Mouse (Mus musculus): ENCODE results near the gene Fnbp4.
A peak's percentile ranks its signal among the peaks of the same experiment; 100 is the strongest.

Fnbp4 gene

DNA sequence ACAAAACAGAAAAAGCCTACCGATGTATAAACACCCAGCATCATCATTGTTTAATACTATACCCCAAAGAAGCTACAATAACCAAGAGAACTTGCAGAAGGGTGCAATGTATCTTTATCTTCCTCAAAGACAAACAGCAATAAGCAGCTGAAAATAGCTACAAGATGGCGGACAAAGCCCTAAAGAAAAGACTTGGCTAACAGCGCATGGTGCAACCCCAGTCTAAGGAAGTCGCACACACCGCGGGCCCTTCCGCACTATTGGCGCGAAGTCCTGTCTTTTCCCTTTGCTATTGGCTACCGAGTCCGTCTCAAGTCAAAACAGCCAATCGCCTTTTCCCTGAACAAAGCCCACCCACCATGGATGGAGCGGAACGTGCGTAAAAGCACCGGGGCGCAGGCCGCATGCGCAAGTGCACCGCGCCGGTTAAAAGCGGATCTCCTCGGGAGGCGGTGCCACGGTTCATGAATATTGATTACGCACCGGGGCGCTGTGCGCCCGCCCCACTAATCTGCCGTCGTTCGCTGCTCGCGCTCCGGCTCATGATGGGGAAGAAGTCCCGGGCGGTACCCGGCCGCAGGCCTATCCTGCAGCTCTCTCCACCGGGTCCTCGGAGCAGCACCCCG, at the start of gene Fnbp4:
Gene Fnbp4, plus strand, starts transcription at position 318 of the 626 bp plus-strand sequence.
- DNase-seq: peak; percentile 98

DNA sequence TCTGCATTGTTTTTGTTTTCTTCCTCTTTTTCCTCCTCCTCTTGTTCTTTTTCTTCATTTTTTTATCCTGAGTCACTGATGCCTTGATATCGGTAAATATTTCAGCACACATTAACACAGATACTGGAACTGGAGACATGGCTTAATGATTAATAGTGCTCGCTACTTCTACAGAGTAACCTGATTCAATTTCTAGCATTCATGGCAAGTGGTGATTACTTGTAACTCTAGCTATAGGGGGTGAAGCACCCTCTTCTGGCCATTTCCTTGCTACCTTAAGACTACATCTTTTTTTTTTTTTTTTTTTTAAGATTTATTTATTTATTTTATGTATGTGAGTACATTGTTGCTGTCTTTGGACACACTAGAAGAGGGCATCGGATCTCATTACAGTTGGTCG, 44.2 kb upstream of the Fnbp4 start:
- DNase-seq: no peak

DNA sequence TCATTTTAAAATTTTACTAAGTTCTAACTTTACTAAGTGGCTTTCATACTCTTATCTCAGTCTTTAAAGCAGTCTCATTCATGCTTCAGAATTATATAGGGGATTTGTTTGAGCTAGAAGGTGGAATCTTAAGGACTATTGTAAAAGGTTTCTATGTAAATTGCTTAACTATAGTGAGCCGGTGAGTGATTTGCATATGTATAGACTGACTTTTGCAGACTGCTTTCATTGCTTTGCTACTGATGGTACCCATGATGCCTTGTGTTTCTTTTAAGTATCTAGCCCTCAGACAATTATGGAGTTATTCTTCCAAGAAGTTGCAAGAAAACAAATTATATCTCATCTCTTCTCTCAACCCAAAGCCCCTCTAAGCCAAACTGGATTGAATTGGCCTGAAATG, 36.6 kb upstream of the Fnbp4 start:
- DNase-seq: no peak

DNA sequence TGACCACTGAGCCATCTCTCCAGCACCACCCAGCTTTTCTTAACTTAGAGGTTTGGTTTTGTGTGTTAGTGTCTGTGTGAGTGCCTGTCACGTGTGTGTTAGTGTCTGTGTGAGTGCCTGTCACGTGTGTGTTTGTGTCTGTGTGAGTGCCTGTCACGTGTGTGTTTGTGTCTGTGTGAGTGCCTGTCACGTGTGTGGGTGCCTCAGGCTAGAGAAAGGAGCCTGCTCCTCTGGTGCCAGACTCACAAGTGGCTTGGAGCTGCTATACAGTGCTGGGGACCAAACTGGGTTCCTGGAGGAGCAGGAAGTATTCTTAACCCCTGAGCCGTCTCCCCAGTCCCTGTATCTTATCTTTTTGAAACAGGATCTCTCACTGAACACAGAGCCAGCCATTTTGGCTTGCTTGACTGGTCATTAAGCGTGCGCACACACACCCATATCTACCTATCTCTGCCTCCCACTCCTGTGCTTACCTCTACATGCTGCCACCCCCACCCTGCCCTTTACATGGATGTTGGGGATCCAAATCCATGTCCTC, 29.5 kb upstream of the Fnbp4 start:
- DNase-seq: no peak

DNA sequence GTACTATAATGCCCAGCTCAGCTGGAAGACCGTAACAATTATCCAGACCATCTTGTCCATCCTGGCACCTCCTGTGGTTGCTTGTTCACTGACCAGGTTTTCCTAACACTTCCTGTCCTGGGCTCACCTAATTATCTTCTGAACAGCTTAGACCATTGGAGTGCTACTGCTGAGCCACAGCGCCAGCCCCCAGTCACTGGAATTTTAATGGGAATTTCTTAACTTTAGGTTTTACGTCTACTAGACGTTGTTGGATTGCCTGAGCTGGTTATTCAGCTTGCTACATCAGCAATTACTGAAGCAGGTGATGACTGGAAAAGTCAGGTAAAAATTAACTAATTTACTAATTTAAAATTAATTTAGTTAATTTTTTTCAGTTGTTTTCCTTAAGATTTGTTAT, 27.8 kb upstream of the Fnbp4 start:
- no peak for DNase-seq

DNA sequence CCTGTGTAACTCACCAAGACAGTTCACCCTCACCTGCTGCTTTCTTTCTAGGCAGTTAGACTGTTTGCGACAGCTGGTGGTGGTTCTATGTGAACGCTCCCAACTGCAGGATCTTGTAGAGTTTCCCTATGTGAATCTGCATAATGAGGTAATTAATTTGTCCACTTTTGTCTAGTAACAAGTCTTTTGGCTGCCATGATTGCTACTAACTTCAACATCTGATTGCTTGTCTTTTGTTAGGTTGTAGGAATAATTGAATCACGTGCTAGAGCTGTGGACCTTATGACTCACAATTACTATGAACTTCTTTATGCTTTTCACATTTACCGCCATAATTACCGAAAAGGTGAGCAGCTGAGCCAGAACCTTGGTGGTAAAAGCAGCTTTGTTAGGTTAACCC, 27.2 kb upstream of the Fnbp4 start:
- no peak for DNase-seq

DNA sequence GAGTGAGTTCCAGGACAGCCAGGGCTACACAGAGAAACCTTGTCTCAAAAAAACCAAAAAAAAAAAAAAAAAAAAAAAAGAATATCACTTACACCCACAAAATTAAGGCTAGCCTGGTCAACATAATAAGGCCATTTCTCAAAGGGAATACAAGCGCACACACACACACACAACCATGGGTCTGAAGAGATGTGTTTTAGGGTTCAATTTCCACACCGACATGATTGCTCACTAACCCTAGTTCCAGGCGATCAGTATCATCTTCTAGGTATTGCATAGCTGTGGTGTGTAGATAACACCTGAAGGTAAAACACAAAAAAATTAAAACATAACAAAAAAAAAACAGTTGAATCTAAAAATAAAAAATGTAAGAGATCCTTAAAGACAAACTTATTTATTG, 18.4 kb upstream of the Fnbp4 start:
- no peak for DNase-seq

DNA sequence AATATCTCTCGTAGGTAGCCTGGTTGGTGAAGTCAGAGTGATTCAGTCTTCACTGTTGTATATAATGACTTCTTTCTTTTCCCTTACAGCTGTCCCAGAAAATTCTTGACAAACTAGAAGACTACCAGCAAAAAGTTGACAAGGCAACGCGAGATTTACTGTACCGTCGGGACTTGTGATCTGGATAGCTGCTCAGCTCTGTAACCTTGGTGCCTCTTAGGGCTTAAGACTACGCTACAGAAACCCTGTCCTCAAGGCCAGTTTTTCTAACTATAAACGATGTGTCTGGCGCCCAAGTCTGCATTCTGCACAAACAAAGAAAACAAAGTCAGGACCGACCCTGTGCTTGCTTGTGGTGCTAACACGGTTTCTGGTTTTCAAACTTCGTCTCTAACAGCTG, 9.8 kb upstream of the Fnbp4 start:
- DNase-seq: no peak

DNA sequence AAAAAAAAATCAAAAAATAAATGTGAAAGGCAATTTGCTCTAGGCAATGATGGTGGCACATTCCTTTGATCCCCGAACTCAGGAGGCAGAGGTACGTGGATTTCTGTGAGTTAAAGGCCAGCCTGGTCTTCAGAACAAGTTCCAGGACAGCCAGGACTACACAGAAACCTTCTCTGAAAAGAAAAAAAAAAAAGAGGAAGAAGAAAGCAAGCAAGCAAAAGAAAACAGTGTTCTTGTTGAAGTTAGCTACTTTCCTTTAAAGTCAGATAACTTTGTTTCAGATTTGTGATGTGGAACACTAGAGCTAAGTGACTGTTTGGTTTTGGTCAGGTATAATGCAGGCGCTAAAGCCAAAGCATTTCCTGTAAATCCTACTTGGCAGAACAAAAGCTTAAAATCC, 6.4 kb upstream of the Fnbp4 start:
- DNase-seq: no peak

DNA sequence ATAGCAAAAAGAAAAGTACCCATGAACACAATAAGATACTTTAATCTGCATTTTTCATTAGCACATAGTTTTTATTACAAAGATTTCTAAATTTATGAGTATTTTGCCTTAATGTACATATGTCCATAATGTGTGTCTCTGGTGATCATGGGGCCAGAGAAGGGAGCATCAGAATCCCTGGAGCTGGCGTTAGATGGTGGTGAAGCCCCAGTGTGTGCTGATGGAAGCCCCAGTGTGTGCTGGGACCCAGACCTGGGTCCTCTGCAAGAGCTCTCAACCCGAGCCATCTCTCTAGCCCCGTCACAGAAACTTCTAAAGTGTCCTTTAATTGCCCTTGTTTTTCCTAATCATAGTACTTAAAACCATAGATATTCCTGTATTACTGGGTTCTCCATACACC, 5.8 kb upstream of the Fnbp4 start:
- DNase-seq: no peak

DNA sequence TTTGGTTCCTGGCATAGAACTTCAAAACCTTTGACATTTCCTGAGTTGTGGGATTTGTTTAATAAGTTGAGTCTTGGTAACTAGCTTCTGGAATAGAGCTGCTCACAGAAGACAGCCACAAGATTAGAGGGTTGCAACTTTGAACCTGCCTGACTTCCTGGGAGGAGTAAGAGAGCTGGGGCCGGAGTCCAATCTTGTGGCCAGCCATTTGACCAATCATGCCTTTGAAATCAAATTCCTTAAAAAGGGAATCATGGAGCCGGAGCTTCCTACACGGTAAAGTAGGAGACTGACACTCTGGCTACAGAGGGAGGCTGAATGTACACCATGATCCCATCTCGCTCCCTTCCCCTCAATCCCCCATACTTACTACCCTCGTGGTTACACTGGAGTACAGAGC, 5.2 kb upstream of the Fnbp4 start:
- DNase-seq: no peak

DNA sequence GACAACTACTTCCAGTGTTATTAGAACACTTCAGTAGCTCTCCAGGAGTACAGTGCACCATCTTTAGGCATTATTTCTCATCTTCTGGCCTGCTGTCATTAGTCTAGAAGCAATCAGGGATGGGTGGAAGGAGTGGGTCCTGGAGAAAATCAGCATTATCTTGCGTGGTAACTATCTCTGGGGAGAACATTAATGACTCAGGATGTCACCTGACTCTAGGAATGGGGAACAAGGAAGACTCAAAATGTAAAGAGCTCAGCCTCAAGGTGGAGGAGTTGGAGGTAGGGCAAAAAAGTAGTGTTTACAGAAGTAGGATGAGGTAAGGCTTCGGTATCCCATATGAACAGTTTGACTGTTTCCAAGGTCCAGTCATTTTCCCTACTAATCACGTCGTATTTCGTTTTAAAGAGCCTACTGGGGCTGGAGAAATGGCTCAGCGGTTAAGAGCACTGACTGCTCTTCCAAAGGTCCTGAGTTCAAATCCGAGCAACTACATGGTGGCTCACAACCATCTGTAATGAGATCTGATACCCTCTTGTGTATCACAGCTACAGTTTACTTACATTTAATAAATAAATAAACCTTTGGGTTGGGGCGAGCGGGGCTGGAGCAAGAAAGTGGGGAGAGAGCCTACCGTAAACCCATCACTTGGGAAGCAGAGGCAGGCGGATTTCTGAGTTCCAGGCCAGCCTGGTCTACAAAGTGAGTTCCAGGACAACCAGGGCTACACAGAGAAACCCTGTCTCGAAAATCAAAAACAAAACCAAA, 701 bp upstream of the Fnbp4 start:
- peak; percentile 24 for DNase-seq

DNA sequence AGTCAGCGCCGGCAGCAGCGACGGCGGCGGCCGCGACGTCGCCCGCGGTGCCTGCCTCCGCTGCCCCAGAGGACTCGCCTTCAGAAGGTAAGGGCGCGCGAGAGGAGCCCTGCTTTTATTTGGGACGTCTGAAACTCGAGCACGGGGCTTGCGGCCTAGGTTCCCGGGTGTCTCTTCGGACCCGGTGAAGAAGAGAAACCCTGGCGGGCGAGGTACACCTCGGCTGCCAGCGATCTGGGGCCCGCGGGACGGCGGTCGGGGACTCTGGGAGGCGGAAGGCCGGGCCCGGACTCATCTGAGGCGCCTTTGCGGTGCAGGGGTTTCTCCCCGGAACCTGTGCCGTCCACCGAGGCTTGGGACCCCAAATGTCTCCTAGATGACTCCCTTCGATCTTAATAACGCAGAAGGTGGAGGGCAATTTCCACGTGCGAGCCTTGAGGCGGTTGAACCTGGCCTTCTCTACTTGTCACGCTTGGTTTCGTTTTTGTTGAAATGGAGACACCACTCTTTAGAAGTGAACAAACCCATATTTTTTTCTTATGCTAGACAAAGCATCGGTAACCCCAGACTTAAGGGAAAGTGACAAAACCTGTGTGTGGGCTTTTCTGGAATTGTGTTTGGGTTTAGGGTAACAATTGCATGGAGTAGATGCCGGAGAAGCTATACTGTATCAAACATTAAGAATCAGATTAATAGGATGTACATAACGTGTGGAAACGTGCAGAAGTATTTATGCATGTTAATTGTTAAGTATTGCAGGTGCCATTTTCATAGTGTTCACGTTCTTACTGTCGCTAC, 769 bp downstream of the Fnbp4 start:
- no peak for DNase-seq

DNA sequence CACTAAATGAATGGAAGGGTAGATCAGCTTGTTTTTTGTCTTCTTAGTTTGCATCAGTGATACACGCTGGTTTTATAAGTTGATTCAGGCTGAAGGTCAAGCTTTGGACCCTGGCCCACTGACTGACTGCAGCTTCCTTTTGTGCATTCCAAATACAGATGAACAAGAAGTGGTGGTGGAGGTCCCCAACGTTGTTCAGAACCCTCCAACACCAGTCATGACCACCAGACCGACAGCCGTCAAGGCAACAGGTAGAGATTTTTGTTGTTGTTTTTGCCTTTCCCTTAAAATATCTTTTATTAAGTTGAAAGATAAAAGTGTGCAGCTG, 1.3 kb downstream of the Fnbp4 start:
- DNase-seq: no peak

DNA sequence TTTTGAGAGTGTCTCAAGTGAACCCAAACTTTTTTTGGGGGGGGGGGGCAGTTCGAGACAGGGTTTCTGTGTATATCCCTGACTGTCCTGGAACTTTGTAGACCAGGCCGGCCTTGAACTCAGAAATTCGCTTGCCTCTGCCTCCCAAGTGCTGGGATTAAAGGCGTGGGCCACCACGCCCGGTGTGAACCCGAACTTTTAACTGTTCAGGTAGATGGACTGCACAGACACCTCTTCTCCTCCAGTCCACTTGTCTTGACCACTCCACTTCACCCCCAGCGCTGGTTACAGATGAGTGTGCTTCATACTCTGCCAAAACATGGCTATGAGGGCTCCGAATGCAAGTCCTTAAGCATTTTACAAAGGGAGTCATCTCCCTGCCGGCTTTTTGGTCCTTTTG, 2.0 kb downstream of the Fnbp4 start:
- DNase-seq: no peak

DNA sequence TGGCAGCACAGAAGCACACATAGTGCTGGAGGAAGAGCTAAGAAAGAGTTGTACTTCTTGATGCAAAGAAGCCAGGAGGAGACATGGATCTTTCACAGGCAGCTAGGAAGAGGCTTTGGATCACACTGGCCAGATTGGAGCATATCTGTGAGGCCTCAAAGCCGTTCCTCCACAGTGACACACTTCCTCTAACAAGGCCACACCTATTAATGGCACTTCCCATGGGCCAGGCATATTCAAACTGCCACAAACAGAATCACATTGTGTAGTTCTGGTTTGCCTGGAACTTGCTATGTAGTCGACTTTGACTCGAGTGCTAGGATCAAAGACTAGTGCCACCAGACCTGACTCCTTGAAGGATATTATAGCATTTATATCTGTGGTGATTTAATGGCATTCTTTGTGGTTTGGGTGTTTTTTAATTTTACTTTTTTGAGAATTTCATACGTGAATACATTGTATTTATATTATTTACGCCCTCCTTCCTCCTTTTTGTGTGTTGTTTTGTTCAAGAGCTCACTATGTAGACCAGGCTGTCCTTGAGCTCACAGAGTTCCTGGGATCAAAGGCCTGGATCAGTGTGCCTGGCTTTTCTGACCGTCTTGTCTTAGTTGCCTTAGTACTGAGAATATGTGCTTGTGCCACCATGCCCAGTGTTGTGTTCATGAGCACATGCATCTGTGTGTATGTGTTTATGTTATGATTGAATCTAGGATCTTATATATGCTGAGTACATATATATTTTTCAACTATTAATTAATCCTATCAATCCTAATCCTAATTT, 4.7 kb downstream of the Fnbp4 start:
- no peak for DNase-seq

DNA sequence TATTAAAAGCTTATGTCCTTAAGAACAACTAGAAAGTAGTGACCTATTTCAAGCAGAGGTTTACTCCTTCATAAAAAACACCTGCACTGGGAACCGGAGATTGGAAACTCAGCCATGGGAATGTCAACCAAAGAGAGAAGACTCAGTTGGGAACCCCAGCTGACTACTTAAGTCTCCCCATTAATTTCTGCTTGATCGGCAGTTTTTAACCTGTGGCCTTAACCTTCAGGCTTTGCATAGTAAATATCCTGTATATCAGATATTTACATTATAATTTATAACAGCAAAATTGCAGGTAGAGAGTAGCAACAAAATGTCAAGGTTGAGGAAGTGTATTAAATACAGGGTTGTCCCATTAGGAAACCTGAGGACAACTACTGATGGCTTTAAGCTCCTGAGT, 8.4 kb downstream of the Fnbp4 start:
- DNase-seq: no peak

DNA sequence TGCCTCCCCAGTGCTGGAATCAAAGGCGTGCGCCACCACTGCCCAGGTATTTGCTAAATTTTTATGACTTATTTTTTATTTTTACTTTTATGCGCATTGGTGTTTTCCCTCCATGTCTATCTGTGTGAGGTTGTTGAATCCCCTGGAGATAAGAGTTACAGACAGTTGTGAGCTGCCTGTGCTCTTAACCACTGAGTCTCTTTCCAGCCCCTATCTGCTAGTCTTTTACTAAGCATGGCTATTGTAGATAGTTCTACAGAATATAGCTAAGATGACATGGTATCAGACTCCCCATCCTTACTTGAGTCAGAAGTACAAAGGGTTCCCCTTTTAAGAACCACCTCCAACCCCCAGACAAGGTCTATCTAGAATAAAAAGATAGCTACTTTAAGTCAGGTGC, 9.0 kb downstream of the Fnbp4 start:
- DNase-seq: no peak

DNA sequence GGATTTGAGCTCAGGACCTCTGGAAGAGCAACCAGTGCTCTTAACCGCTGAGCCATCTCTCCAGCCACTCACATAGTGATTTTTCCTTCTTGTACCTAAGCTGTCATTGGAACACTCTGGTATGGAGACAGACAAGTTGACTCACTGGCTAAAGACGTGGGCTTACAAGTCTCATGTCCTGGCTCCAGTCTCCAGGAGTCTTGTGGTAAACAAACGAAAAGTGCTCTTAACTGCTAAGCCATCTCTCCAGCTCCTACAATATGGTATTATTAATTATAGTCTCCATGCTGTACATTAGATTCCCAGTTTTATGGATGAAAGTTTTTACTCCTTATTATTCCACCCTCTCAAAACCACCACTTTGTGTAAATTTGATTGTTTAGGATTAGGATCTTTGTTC, 20.0 kb downstream of the Fnbp4 start:
- no peak for DNase-seq

DNA sequence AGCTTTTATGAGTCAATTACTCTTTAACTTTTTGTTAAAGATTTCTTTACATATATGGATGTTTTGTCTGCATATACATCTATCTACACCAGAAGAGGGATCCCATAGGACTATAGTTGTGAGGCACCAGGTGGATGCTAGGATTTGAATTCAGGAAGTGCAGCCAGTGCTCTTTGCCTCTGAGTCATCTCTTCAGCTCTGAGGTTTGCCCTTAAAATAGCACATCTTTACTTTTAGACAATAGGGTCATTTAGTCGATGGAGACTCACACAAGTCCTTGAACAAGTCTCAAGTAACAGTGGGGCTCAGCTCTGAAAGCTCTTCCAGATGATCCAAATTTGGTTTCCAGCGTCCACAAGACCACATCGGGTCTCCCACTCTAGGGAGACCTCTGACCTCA, 36.2 kb downstream of the Fnbp4 start:
- no peak for DNase-seq

DNA sequence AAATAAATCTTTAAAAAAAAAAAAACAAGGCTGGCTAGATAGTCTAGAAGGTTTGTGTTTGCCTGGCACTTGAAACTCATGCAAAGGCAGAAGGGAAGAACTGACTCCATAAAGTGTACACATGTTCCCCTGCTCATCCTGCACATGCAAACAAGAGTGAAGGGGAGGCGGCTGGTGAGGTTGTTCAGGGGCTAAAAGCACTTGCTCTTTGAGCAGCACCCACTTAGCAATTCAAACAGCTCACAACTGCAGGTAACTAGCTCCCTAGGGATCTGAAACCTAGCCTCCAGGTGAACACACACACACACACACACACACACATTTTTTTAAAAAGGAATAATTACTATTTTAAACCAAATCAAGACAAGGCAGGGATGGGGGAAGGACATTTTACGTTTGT, 36.8 kb downstream of the Fnbp4 start:
- DNase-seq: no peak

DNA sequence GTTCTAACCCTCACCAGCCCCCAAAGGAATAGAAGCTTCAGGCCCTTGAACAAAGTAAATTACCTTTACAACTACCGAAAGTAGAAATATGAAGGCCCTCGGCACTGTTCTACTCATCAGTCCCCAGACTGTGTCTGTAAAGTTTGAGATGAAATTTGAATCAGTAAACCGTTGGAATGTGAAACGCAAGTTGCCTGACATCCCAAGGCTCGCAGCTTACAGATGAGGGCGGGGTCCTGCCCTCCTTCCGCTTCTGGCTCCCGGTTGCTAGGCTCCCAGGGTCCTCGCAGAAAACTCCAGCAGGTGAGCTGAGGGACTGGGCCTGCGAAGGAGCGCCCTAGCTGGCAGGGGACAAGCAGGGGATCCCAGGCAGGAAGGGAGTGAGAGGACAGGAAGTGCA, 37.3 kb downstream of the Fnbp4 start, which contains the start of gene Agbl2:
Gene Agbl2, plus strand, starts transcription at position 270 of the 400 bp plus-strand sequence.
- DNase-seq: peak; percentile 40

DNA sequence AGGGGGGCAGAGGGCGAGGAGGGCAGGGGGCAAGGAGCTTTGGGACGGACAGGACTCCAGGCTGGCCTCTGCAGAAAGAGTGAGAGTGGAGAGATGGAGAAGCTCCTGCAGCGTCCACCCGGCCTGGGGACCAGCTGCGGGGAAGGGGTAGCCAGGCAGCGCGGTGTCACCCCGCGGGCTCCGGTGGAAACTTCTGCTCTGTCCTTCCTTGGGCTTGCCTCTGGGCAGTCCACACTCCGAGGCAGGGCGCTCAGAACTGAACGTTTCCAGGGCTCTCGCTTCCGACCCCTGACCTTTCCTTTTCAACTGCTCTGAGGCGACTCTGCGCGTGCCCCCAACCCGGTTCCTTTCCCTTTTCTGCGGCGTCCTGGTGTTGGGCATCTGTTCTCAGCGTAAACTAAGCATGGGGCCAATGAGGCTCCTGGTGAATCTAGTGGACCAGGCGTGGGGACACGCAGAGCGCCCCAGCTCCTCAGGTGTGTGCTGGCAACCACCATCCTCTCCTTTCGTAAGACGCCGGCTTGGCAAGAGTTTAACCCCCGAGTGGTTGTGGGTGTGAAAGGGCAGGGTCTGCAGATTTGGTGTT, 37.8 kb downstream of the Fnbp4 start:
- peak; percentile 40 for DNase-seq

Measured in cerebellum, adult 8-10 months (tissue).